12 mouse cellular contexts compared by ENCODE assay signal in the genomic region with DNA sequence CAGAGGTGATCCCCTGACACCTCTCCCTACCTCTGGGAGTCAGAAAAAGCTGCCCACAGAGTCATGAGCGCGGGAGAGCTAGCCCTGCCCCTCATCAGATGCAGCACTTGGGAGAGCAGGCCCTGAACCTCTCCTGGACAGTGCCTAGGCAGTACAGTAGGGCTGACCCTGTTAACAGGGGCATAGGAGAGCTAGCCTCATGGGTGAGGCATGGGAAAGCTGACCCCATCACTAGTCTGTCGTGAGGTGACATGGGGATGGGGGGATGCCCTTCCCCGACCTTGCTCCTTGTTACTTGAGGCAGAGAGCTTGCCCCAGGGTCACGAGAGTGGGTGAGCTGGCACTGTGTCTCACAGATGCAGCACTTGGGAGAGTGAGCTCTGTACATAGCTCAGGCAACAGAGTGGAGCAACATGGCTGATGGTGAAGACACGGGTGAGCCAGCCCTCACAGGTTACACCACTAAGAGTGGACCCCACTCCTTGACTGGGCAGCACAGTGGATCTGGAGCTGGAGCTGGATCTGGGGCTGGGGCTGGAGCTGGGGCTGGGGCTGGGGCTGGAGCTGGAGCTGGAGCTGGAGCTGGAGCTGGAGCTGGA.
DNase-seq lines count a peak whose midpoint lies in the region; ATAC-seq lines count a peak whose summit lies in the region.
"Had no signal": no experiment of that assay in that cellular context is flagged by ENCODE, and none has a peak within 500 bp of the region (broad histone marks: within the 10 kb centered on the region; RNA-seq: fewer than 3 reads in every experiment).

No protein-coding gene starts in this region.

- H3K9ac ChIP-seq in heart, embryonic 15.5 days, result no peak overlapping the region
- no peak overlapping the region for H3K9ac ChIP-seq in heart, embryonic 12.5 days
- no peak overlapping the region for H3K9ac ChIP-seq in limb, embryonic 13.5 days

- no peaks in the 10 kb centered on the region for H3K9me3 ChIP-seq in heart, embryonic 15.5 days (replicated peaks)
- no peaks in the 10 kb centered on the region for H3K9me3 ChIP-seq in heart, embryonic 12.5 days (replicated peaks)
- H3K9me3 ChIP-seq in hindbrain, embryonic 10.5 days, result no peaks in the 10 kb centered on the region
- no peaks in the 10 kb centered on the region for H3K9me3 ChIP-seq in limb, embryonic 13.5 days

- 0 out of 2 replicates have a peak, but pooled peaks have one; percentile 39 for ATAC-seq in heart, embryonic 15.5 days (replicated peaks; ENCODE audit: insufficient number of reproducible peaks, insufficient read depth, low FRiP score, low read depth)
- no peak for ATAC-seq in heart, embryonic 12.5 days (ENCODE audit: insufficient number of reproducible peaks, low FRiP score)
- 0 out of 2 replicates have a peak, but pooled peaks have one; percentile 19 for ATAC-seq in limb, embryonic 13.5 days (ENCODE audit: low FRiP score, low read depth)
- no peak; the same call in 1 of the 2 replicates for ATAC-seq in erythroid progenitor cell, adult 5-6 weeks (replicated peaks; ENCODE audit: low FRiP score, poor library complexity, severe bottlenecking)
- ATAC-seq: CD4-positive, CD25-positive, alpha-beta regulatory T cell, adult 4 months had no signal

- peak; percentile 9 for DNase-seq in 3134 (ENCODE audit: extremely low read depth, insufficient read length, low spot score)
- no peak for DNase-seq in hindbrain, embryonic 10.5 days (ENCODE audit: low spot score)
- no peak for DNase-seq in layer of hippocampus, adult 9-10 months (ENCODE audit: low spot score)
- no peak for DNase-seq in embryo, embryonic 11 days
- DNase-seq: gastrocnemius, postnatal 25 days; kidney, postnatal 4 days; lung, adult 18-20 months had no signal

- WGBS in heart, embryonic 15.5 days, result 83% methylated on average over 6 of the region's 6 CpGs
- 83% methylated on average over 6 of the region's 6 CpGs for WGBS in heart, embryonic 12.5 days
- WGBS in hindbrain, embryonic 10.5 days, result 78% methylated on average over 6 of the region's 6 CpGs
- WGBS in limb, embryonic 13.5 days, result 83% methylated on average over 6 of the region's 6 CpGs

- no peaks in the 10 kb centered on the region for H3K36me3 ChIP-seq in heart, embryonic 15.5 days
- H3K36me3 ChIP-seq in heart, embryonic 12.5 days, result no peaks in the 10 kb centered on the region
- H3K36me3 ChIP-seq in hindbrain, embryonic 10.5 days, result no peaks in the 10 kb centered on the region
- H3K36me3 ChIP-seq in limb, embryonic 13.5 days, result no peaks in the 10 kb centered on the region

- H3K4me1 ChIP-seq in heart, embryonic 15.5 days (replicated peaks), result no peaks in the 10 kb centered on the region
- H3K4me1 ChIP-seq in heart, embryonic 12.5 days (replicated peaks), result no peaks in the 10 kb centered on the region
- peaks cover 26% of the 10 kb centered on the region for H3K4me1 ChIP-seq in hindbrain, embryonic 10.5 days (replicated peaks)
- peaks cover 4% of the 10 kb centered on the region; the same call in 1 of the 2 replicates for H3K4me1 ChIP-seq in limb, embryonic 13.5 days

- H3K27ac ChIP-seq in heart, embryonic 15.5 days, result no peak overlapping the region
- no peak overlapping the region for H3K27ac ChIP-seq in heart, embryonic 12.5 days (ENCODE audit: poor library complexity, severe bottlenecking)
- peak overlapping the region; percentile 66 for H3K27ac ChIP-seq in hindbrain, embryonic 10.5 days
- H3K27ac ChIP-seq in limb, embryonic 13.5 days, result no peak overlapping the region

- H3K4me3 ChIP-seq in heart, embryonic 15.5 days, result no peak overlapping the region
- H3K4me3 ChIP-seq in heart, embryonic 12.5 days, result no peak overlapping the region
- no peak overlapping the region for H3K4me3 ChIP-seq in hindbrain, embryonic 10.5 days
- no peak overlapping the region for H3K4me3 ChIP-seq in limb, embryonic 13.5 days

- no peak overlapping the region for H3K4me2 ChIP-seq in heart, embryonic 15.5 days
- H3K4me2 ChIP-seq in heart, embryonic 12.5 days, result no peak overlapping the region
- H3K4me2 ChIP-seq in limb, embryonic 13.5 days (replicated peaks), result no peak overlapping the region

- H3K27me3 ChIP-seq in heart, embryonic 15.5 days, result no peaks in the 10 kb centered on the region
- H3K27me3 ChIP-seq in heart, embryonic 12.5 days (replicated peaks), result no peaks in the 10 kb centered on the region
- no peaks in the 10 kb centered on the region for H3K27me3 ChIP-seq in hindbrain, embryonic 10.5 days (ENCODE audit: insufficient read depth, poor library complexity, severe bottlenecking)
- H3K27me3 ChIP-seq in limb, embryonic 13.5 days, result no peaks in the 10 kb centered on the region

Comparison
In these comparisons a context has a peak if more than half of its experiments do, and no peak if none do; other contexts are left out.
1. ATAC-seq: peak in heart, embryonic 15.5 days (single experiment) and limb, embryonic 13.5 days (single experiment); none in heart, embryonic 12.5 days (single experiment) and erythroid progenitor cell, adult 5-6 weeks (single experiment).